Mouse (Mus musculus) large intestine, adult 2 months (tissue): ENCODE data around the gene Mgat5. TPM values are rescaled to one million over a fixed set of nuclear protein-coding genes. Genes with fewer than 3 reads are reported as not detected.
A peak's percentile ranks its signal among the peaks of the same experiment; 100 is the strongest.

Experiments used
- DNase-seq: peaks from one replicate; pipeline ENCODE4 v3.0.0-alpha.2; 2012; ENCODE audit warnings: low read depth, low spot score
- WGBS: fragments of 180-500 bp; shearing (Covaris S2); methylation state at CpG from one replicate; pipeline ENCODE4 v1.1.7; 2018; 5-methylcytosine and 5-hydroxymethylcytosine counted together
- polyA plus RNA-seq: library from polyadenylated mRNA; depleted of rRNA; stranded (reverse); fragments of >200 nt; gene quantifications from 2 replicates; pipeline ENCODE4 v1.2.3, GENCODE M21; 2012

Mgat5 gene
- polyA plus RNA-seq, 1 experiment: 11.6 TPM

- 69% methylated on average over 6 of the region's 6 CpGs for WGBS
Measured at GRCm38 (mm10) chr1:127512709-127513108, 307.9 kb downstream of the Mgat5 start.

GRCm38 (mm10) chr1:127513140-127513539, 308.3 kb downstream of the Mgat5 start:
- WGBS: 76% methylated on average over 8 of the region's 8 CpGs

More at GRCm38 (mm10) chr1:127512709-127513108, 307.9 kb downstream of the Mgat5 start:
- no peak for DNase-seq

GRCm38 (mm10) chr1:127513664-127514063, 308.8 kb downstream of the Mgat5 start:
- no peak for DNase-seq
- 83% methylated on average over 3 of the region's 3 CpGs for WGBS

More at GRCm38 (mm10) chr1:127513140-127513539, 308.3 kb downstream of the Mgat5 start:
- DNase-seq: no peak

- WGBS: 64% methylated on average over 3 of the region's 3 CpGs
- DNase-seq: no peak
Measured at GRCm38 (mm10) chr1:127514479-127514878, 309.7 kb downstream of the Mgat5 start.

- DNase-seq: no peak
- WGBS: 98% methylated on average over 10 of the region's 10 CpGs
Measured at GRCm38 (mm10) chr1:127514888-127515287, 310.1 kb downstream of the Mgat5 start.

GRCm38 (mm10) chr1:127523364-127523763, 318.5 kb downstream of the Mgat5 start:
- DNase-seq: no peak
- 68% methylated on average over 8 of the region's 8 CpGs for WGBS

GRCm38 (mm10) chr1:127530849-127531580, 326.2 kb downstream of the Mgat5 start:
- 25% methylated on average over 14 of the region's 14 CpGs for WGBS
- peak; percentile 3 for DNase-seq

GRCm38 (mm10) chr1:127531723-127532122, 326.9 kb downstream of the Mgat5 start:
- no peak for DNase-seq
- 60% methylated on average over 5 of the region's 5 CpGs for WGBS

- WGBS: 28% methylated on average over 5 of the region's 5 CpGs
- DNase-seq: no peak
Measured at GRCm38 (mm10) chr1:127536448-127536847, 331.6 kb downstream of the Mgat5 start.

- no peak for DNase-seq
- 35% methylated on average over 17 of the region's 17 CpGs for WGBS
Measured at GRCm38 (mm10) chr1:127537204-127538038, 332.6 kb downstream of the Mgat5 start.
